Mouse (Mus musculus): Measurements from ENCODE around the gene Heatr1. TPM values are rescaled to one million over a fixed set of nuclear protein-coding genes. Genes with fewer than 3 reads are reported as not detected.
"Not testable (repeated sequence)": the region's sequence is repeated elsewhere in the genome, so short reads cannot be mapped to it uniquely, and the experiment has no call there.

Gene Heatr1
- polyA plus RNA-seq, 1 experiment from 2014 or later = 18.2 TPM

DNA sequence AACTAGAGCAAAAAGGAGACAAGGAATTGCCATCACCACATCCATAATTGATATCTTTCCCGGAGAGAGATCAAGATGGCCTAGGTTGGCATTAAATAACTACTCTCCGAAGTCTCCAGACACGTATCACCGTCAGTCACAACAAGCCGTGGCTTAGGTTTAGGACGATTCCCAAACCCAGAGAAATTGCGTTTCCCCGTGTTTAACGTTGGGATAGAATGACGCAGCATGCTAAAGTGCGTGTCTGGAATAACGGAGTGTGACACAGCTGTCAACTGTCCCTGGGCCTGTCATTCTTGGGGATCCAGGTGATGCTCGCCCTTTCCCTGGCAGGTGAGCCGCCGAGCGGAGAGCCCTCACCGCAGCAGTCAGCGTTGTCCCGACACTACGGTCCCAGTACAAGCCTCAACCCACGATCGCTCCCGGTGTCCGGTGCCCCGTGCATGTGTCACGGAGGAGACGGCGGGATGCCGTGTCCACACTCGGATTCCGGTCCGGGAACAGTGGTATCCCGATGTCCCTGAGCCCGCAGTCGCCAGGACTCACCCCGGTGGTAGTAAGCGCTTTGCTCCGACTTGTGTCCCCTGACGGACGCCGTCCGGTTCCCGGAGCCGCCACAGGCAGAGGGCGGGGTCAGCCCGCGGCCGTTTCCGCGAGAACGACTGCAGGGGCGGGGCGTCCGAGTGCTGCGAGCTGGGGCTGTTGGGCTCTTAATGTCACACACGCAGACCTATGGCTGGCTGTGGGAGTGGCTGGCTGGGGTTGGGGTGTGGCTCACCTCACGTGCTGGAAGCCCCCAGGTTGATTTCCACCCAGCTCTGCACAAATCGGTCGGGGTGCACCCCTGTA, 66.3 kb downstream of the Heatr1 start:
- Histone ChIP-seq H3K36me3 (ENCODE audit: control insufficient read depth, insufficient read depth, low read length) (no peaks in the 10 kb centered on the region), H3K9ac (ENCODE audit: low read length) (peak overlapping the region; percentile 71), H3K27ac (ENCODE audit: low read depth, low read length) (peak overlapping the region; percentile 9; the same call in 1 of the 2 replicates), H3K4me1 (ENCODE audit: control insufficient read depth, insufficient read depth, low read length) (peaks cover 10% of the 10 kb centered on the region), H3K4me3 (ENCODE audit: low read depth, low read length) (peak overlapping the region; percentile 67), H3K4me2 (ENCODE audit: low read length) (peak overlapping the region; percentile 83), H3K27me3 (replicated peaks; ENCODE audit: control insufficient read depth, insufficient read depth, low read length) (no peaks in the 10 kb centered on the region), H3K9me3 (replicated peaks; ENCODE audit: control insufficient read depth, low read length) (no peaks in the 10 kb centered on the region)
- under 1% methylated on average over 59 of the region's 59 CpGs for WGBS
- peak; percentile 87 for DNase-seq (ENCODE audit: low spot score)
- peak; percentile 96 for ATAC-seq

- H3K27ac ChIP-seq (ENCODE audit: low read depth, low read length) = no peak overlapping the region
- H3K9me3 ChIP-seq (replicated peaks; ENCODE audit: control insufficient read depth, low read length) = no peaks in the 10 kb centered on the region
- 2% methylated on average over 7 of the region's 7 CpGs for WGBS
- no peaks in the 10 kb centered on the region for H3K27me3 ChIP-seq (replicated peaks; ENCODE audit: control insufficient read depth, insufficient read depth, low read length)
- peaks cover 10% of the 10 kb centered on the region for H3K4me1 ChIP-seq (ENCODE audit: control insufficient read depth, insufficient read depth, low read length)
- H3K4me2 ChIP-seq (ENCODE audit: low read length) = peak overlapping the region; percentile 83
- peak overlapping the region; percentile 67 for H3K4me3 ChIP-seq (ENCODE audit: low read depth, low read length)
- H3K9ac ChIP-seq (ENCODE audit: low read length) = peak overlapping the region; percentile 71
- H3K36me3 ChIP-seq (ENCODE audit: control insufficient read depth, insufficient read depth, low read length) = no peaks in the 10 kb centered on the region
- peak; percentile 25 for DNase-seq (ENCODE audit: low spot score)
- ATAC-seq = no peak; the same call in none of the 2 replicates
These were observed 66.9 kb downstream of the Heatr1 start for GRCm38 (mm10) chr13:12461730-12462119.

DNA sequence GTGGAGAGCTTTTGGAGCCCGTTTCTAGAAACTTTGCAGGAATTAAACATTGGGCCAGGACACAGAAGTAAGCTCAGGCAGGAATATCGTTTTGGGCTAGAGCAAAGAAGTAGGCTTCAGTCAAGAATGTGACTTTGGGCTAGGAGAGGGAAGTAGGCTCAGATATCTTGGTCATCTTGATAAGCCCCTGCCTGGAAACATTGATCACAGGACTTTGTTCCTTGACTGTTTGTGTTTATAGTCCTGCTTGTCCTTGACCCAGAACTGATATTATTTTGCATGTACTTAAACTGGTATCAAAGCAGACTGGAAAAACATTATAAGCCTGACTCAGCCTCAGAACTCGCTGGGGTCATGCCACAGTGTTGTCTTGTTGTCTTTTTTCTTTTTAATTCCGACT, 67.8 kb downstream of the Heatr1 start:
- Histone ChIP-seq H3K27ac (ENCODE audit: low read depth, low read length) (no peak overlapping the region), H3K4me2 (ENCODE audit: low read length) (no peak overlapping the region), H3K9ac (ENCODE audit: low read length) (no peak overlapping the region), H3K27me3 (replicated peaks; ENCODE audit: control insufficient read depth, insufficient read depth, low read length) (no peaks in the 10 kb centered on the region), H3K9me3 (replicated peaks; ENCODE audit: control insufficient read depth, low read length) (no peaks in the 10 kb centered on the region), H3K4me1 (ENCODE audit: control insufficient read depth, insufficient read depth, low read length) (peaks cover 10% of the 10 kb centered on the region), H3K36me3 (ENCODE audit: control insufficient read depth, insufficient read depth, low read length) (no peaks in the 10 kb centered on the region), H3K4me3 (ENCODE audit: low read depth, low read length) (no peak overlapping the region)
- 84% methylated on average over 4 of the region's 4 CpGs for WGBS
- DNase-seq (ENCODE audit: low spot score) (no peak), ATAC-seq (no peak)

DNA sequence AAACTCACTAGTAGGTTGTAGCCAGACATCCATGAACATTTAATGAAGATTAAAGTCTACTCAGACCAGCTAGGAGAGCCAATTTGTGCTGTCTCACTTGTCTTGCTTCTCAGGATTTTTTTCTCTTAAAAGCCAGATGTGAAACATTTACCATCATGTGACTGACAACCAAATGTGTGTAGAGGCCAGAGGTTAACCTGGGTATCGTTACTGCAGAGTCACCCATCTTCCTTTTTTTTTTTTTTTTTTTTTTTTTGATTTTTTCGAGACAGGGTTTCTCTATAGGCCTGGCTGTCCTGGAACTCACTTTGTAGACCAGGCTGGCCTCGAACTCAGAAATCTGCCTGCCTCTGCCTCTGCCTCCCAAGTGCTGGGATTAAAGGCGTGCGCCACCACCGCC, 69.3 kb downstream of the Heatr1 start:
- H3K27ac ChIP-seq (ENCODE audit: low read depth, low read length); H3K4me3 ChIP-seq (ENCODE audit: low read depth, low read length); DNase-seq (ENCODE audit: low spot score); H3K4me2 ChIP-seq (ENCODE audit: low read length); H3K9ac ChIP-seq (ENCODE audit: low read length); ATAC-seq; H3K36me3 ChIP-seq (ENCODE audit: control insufficient read depth, insufficient read depth, low read length); H3K27me3 ChIP-seq (replicated peaks; ENCODE audit: control insufficient read depth, insufficient read depth, low read length); H3K9me3 ChIP-seq (replicated peaks; ENCODE audit: control insufficient read depth, low read length): not testable (repeated sequence)
- peaks cover 10% of the 10 kb centered on the region for H3K4me1 ChIP-seq (ENCODE audit: control insufficient read depth, insufficient read depth, low read length)
- 83% methylated on average over 6 of the region's 6 CpGs for WGBS

GRCm38 (mm10) chr13:12464844-12465243, 70.0 kb downstream of the Heatr1 start, which contains the start of gene Lgals8:
Gene Lgals8, minus strand, starts transcription at chr13:12464944.
- ATAC-seq = no peak
- Histone ChIP-seq H3K4me3 (ENCODE audit: low read depth, low read length) (no peak within 1 kb of the TSS), H3K4me1 (ENCODE audit: control insufficient read depth, insufficient read depth, low read length) (peaks cover 10% of the 10 kb centered on the region), H3K27me3 (replicated peaks; ENCODE audit: control insufficient read depth, insufficient read depth, low read length) (no peaks in the 10 kb centered on the region), H3K36me3 (ENCODE audit: control insufficient read depth, insufficient read depth, low read length) (no peaks in the 10 kb centered on the region), H3K9me3 (replicated peaks; ENCODE audit: control insufficient read depth, low read length) (no peaks in the 10 kb centered on the region), H3K27ac (ENCODE audit: low read depth, low read length) (no peak within 1 kb of the TSS), H3K9ac (ENCODE audit: low read length) (no peak within 1 kb of the TSS), H3K4me2 (ENCODE audit: low read length) (no peak within 1 kb of the TSS)
- DNase-seq (ENCODE audit: low spot score) = no peak
- 84% methylated on average over 1 of the region's 1 CpGs for WGBS

DNA sequence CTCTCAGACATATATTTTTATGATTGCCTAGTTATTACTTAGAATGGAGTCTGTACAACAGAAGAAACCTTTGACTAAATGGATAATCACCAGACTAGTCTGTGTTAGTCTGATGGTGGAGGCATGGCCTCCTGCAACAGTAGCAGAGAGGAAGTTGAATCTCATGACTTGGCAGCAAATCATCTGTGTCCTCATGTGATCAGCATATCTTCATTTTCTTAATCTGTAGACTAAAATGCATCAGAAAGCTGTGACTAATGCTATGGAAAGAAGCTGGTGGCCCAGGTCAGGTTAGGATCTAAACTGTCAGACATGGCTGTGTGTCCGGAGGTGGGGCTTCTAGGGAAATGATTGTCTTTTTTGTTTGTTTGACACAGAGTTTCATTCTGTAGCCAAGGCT, 73.7 kb downstream of the Heatr1 start:
- H3K9ac ChIP-seq (ENCODE audit: low read length) = no peak overlapping the region
- 88% methylated on average over 1 of the region's 1 CpGs for WGBS
- no peaks in the 10 kb centered on the region for H3K4me1 ChIP-seq (ENCODE audit: control insufficient read depth, insufficient read depth, low read length)
- no peak overlapping the region for H3K4me2 ChIP-seq (ENCODE audit: low read length)
- H3K9me3 ChIP-seq (replicated peaks; ENCODE audit: control insufficient read depth, low read length) = no peaks in the 10 kb centered on the region
- no peaks in the 10 kb centered on the region for H3K36me3 ChIP-seq (ENCODE audit: control insufficient read depth, insufficient read depth, low read length)
- H3K4me3 ChIP-seq (ENCODE audit: low read depth, low read length) = no peak overlapping the region
- no peak for ATAC-seq
- H3K27me3 ChIP-seq (replicated peaks; ENCODE audit: control insufficient read depth, insufficient read depth, low read length) = no peaks in the 10 kb centered on the region
- no peak for DNase-seq (ENCODE audit: low spot score)
- no peak overlapping the region for H3K27ac ChIP-seq (ENCODE audit: low read depth, low read length)

DNA sequence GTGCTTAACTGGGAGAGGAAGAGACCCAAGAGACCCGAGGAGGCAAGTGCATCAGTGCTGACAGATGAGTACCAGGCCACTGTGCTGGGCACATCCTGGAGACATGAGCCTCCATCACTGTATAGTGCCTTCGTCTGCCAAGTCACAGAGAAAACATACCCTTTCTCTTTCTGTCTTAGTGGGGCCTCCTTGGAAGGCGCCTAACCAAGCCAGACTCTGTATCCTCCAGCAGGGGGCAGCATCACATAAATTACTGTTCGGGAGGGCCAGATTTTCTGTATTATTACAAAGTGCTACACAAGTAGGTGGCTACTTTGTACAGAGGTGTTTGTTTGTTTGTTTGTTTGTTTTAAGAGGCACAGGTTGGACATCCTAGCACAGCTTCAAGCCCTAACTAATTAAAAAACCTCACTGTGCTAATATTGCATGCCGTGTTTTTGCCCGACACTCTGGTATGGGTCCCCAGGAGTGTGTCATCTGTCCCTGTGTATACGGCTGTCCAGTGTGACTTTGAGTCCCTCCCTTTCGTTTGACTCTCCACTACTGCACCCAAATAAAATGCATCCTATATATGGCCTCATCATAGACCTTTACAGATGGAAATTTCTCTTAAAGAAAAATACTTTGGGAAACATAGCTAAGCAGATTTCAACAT, 79.0 kb downstream of the Heatr1 start:
- Histone ChIP-seq H3K4me2 (ENCODE audit: low read length) (no peak overlapping the region), H3K36me3 (ENCODE audit: control insufficient read depth, insufficient read depth, low read length) (no peaks in the 10 kb centered on the region), H3K27me3 (replicated peaks; ENCODE audit: control insufficient read depth, insufficient read depth, low read length) (no peaks in the 10 kb centered on the region), H3K9me3 (replicated peaks; ENCODE audit: control insufficient read depth, low read length) (no peaks in the 10 kb centered on the region), H3K4me1 (ENCODE audit: control insufficient read depth, insufficient read depth, low read length) (no peaks in the 10 kb centered on the region), H3K4me3 (ENCODE audit: low read depth, low read length) (no peak overlapping the region), H3K9ac (ENCODE audit: low read length) (peak overlapping the region; percentile 49; the same call in 1 of the 2 replicates), H3K27ac (ENCODE audit: low read depth, low read length) (no peak overlapping the region)
- DNase-seq (ENCODE audit: low spot score) (peak; percentile 91), ATAC-seq (peak; percentile 90)
- WGBS = 39% methylated on average over 8 of the region's 8 CpGs

- H3K9ac ChIP-seq (ENCODE audit: low read length) = no peak overlapping the region
- no peak overlapping the region for H3K4me3 ChIP-seq (ENCODE audit: low read depth, low read length)
- no peaks in the 10 kb centered on the region for H3K36me3 ChIP-seq (ENCODE audit: control insufficient read depth, insufficient read depth, low read length)
- H3K27ac ChIP-seq (ENCODE audit: low read depth, low read length) = no peak overlapping the region
- 94% methylated on average over 6 of the region's 6 CpGs for WGBS
- H3K9me3 ChIP-seq (replicated peaks; ENCODE audit: control insufficient read depth, low read length) = no peaks in the 10 kb centered on the region
- ATAC-seq (no peak), DNase-seq (ENCODE audit: low spot score) (no peak)
- H3K4me2 ChIP-seq (ENCODE audit: low read length) = no peak overlapping the region
- no peaks in the 10 kb centered on the region for H3K4me1 ChIP-seq (ENCODE audit: control insufficient read depth, insufficient read depth, low read length)
- no peaks in the 10 kb centered on the region for H3K27me3 ChIP-seq (replicated peaks; ENCODE audit: control insufficient read depth, insufficient read depth, low read length)
These were observed 80.4 kb downstream of the Heatr1 start for GRCm38 (mm10) chr13:12475239-12475638.

GRCm38 (mm10) chr13:12476886-12477285, 82.1 kb downstream of the Heatr1 start:
- Histone ChIP-seq H3K27ac (ENCODE audit: low read depth, low read length) (no peak overlapping the region), H3K27me3 (replicated peaks; ENCODE audit: control insufficient read depth, insufficient read depth, low read length) (no peaks in the 10 kb centered on the region), H3K9ac (ENCODE audit: low read length) (no peak overlapping the region), H3K4me1 (ENCODE audit: control insufficient read depth, insufficient read depth, low read length) (no peaks in the 10 kb centered on the region), H3K9me3 (replicated peaks; ENCODE audit: control insufficient read depth, low read length) (no peaks in the 10 kb centered on the region), H3K36me3 (ENCODE audit: control insufficient read depth, insufficient read depth, low read length) (no peaks in the 10 kb centered on the region), H3K4me2 (ENCODE audit: low read length) (no peak overlapping the region), H3K4me3 (ENCODE audit: low read depth, low read length) (no peak overlapping the region)
- 89% methylated on average over 4 of the region's 4 CpGs for WGBS
- no peak for DNase-seq (ENCODE audit: low spot score)
- ATAC-seq = no peak

Data from forebrain, embryonic 14.5 days (tissue).